Mouse (Mus musculus): ENCODE results near the gene Cdk7. TPM values are rescaled to one million over a fixed set of nuclear protein-coding genes. Genes with fewer than 3 reads are reported as not detected.
A peak's percentile ranks its signal among the peaks of the same experiment; 100 is the strongest.
"Not testable (repeated sequence)": the region's sequence is repeated elsewhere in the genome, so short reads cannot be mapped to it uniquely, and the experiment has no call there.

The Cdk7 gene
- polyA plus RNA-seq, 1 experiment from 2014 or later = 103 TPM

DNA sequence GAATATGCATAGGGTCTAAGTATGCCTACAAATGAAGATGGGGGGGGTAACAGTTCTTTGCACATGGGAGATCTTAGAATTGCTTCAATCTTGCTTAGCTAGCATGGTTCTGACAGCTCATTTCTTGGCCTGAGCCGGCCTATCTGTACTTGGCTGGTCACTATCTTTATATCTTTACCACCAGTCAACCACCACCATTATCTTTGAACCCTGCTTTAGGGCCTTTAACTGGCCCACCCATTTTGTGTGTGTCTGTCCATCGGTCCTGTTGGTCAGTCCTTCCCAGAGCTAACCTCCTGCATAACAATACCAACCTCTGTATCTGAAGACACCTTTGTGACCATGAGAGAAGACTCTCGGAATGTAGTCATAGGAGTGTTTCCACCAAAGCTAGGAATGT, 20.7 kb upstream of the Cdk7 start:
- Histone ChIP-seq H3K36me3 (ENCODE audit: insufficient read depth, low read length) (no peaks in the 10 kb centered on the region), H3K27me3 (ENCODE audit: insufficient read depth, low read length) (no peaks in the 10 kb centered on the region), H3K9me3 (ENCODE audit: low read length) (no peaks in the 10 kb centered on the region), H3K4me1 (ENCODE audit: insufficient read depth, low read length) (peaks cover 3% of the 10 kb centered on the region; the same call in 1 of the 2 replicates), H3K9ac (replicated peaks; ENCODE audit: low read length) (no peak overlapping the region), H3K27ac (ENCODE audit: low read length) (no peak overlapping the region), H3K4me3 (ENCODE audit: low read length) (no peak overlapping the region), H3K4me2 (replicated peaks; ENCODE audit: low read depth, low read length) (no peak overlapping the region)
- ATAC-seq (ENCODE audit: low FRiP score, low TSS enrichment) = no peak
- 85% methylated on average over 3 of the region's 3 CpGs for WGBS

DNA sequence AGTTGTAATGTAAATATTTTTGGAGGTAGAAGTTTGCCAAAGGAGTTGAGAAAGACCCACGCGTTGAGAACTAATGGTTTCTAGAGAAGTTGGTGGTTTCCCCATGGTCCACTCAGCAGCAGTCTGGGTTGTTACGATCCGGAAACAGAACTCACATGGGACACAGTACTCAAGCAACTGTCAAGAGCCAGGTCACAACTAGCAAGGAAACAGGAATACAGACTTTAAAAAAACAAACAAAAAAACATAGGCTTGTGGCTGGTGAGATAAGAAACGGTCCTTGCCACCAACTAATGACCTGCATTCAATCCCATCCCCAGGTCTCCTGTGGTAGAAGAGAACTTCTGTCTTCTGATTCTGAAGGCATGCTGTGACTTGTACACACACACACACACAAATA, 20.1 kb upstream of the Cdk7 start:
- no peak overlapping the region for H3K4me3 ChIP-seq (ENCODE audit: low read length)
- no peak for ATAC-seq (ENCODE audit: low FRiP score, low TSS enrichment)
- no peak overlapping the region for H3K27ac ChIP-seq (ENCODE audit: low read length)
- WGBS = 64% methylated on average over 5 of the region's 5 CpGs
- H3K4me2 ChIP-seq (replicated peaks; ENCODE audit: low read depth, low read length) = no peak overlapping the region
- no peak overlapping the region for H3K9ac ChIP-seq (replicated peaks; ENCODE audit: low read length)
- H3K4me1 ChIP-seq (ENCODE audit: insufficient read depth, low read length) = peaks cover 3% of the 10 kb centered on the region; the same call in 1 of the 2 replicates
- no peaks in the 10 kb centered on the region for H3K9me3 ChIP-seq (ENCODE audit: low read length)
- no peaks in the 10 kb centered on the region for H3K36me3 ChIP-seq (ENCODE audit: insufficient read depth, low read length)
- no peaks in the 10 kb centered on the region for H3K27me3 ChIP-seq (ENCODE audit: insufficient read depth, low read length)

DNA sequence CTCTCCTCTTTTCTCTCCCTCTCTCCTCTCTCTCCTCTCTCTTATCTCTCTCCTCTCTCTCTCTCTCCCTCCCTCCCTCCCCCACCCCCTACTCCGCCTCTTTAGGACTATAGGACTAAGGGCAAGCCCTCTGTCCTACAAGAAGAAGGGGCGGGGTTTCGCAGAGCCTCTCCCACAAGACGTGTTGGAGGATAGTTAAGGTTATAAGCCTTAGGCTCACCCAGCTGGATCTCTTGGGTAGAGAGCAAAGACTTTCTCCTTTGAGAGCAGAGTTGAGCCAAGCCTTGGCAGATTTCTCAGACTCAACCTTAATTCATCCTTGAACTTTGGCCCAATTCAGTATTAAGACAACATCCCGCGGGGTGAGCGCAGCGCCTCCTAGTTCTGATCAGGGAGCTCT, 17.9 kb upstream of the Cdk7 start:
- Histone ChIP-seq H3K27me3 (ENCODE audit: insufficient read depth, low read length) (no peaks in the 10 kb centered on the region), H3K36me3 (ENCODE audit: insufficient read depth, low read length) (no peaks in the 10 kb centered on the region), H3K27ac (ENCODE audit: low read length) (no peak overlapping the region), H3K9me3 (ENCODE audit: low read length) (no peaks in the 10 kb centered on the region), H3K4me1 (ENCODE audit: insufficient read depth, low read length) (peaks cover 8% of the 10 kb centered on the region; the same call in 1 of the 2 replicates), H3K9ac (replicated peaks; ENCODE audit: low read length) (no peak overlapping the region), H3K4me3 (ENCODE audit: low read length) (no peak overlapping the region), H3K4me2 (replicated peaks; ENCODE audit: low read depth, low read length) (no peak overlapping the region)
- 49% methylated on average over 8 of the region's 8 CpGs for WGBS
- no peak for ATAC-seq (ENCODE audit: low FRiP score, low TSS enrichment)

DNA sequence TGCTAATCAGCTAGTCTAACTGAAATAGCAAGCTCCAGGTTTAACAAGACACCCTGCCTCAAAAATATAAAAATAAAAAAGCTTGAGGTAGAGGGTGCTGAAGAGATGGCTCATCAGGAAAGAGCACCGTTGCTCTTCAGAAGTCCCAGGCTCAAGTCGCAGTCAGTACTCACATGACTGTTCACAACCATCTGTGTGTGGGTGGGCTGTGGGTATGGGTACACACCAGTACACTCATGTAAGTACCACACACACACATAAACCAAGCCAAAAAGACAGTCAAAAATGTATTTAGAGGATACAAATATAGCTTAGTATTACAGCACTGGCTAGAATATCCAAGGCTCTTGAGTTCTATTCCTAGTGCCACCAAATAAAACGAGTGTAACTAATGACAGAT, 15.4 kb upstream of the Cdk7 start:
- Histone ChIP-seq H3K36me3 (ENCODE audit: insufficient read depth, low read length) (no peaks in the 10 kb centered on the region), H3K9ac (replicated peaks; ENCODE audit: low read length) (no peak overlapping the region), H3K4me1 (ENCODE audit: insufficient read depth, low read length) (peaks cover 16% of the 10 kb centered on the region; the same call in 1 of the 2 replicates), H3K27me3 (ENCODE audit: insufficient read depth, low read length) (no peaks in the 10 kb centered on the region), H3K4me2 (replicated peaks; ENCODE audit: low read depth, low read length) (no peak overlapping the region), H3K4me3 (ENCODE audit: low read length) (no peak overlapping the region), H3K27ac (ENCODE audit: low read length) (no peak overlapping the region), H3K9me3 (ENCODE audit: low read length) (no peaks in the 10 kb centered on the region)
- WGBS = 89% methylated on average over 3 of the region's 3 CpGs
- no peak for ATAC-seq (ENCODE audit: low FRiP score, low TSS enrichment)

DNA sequence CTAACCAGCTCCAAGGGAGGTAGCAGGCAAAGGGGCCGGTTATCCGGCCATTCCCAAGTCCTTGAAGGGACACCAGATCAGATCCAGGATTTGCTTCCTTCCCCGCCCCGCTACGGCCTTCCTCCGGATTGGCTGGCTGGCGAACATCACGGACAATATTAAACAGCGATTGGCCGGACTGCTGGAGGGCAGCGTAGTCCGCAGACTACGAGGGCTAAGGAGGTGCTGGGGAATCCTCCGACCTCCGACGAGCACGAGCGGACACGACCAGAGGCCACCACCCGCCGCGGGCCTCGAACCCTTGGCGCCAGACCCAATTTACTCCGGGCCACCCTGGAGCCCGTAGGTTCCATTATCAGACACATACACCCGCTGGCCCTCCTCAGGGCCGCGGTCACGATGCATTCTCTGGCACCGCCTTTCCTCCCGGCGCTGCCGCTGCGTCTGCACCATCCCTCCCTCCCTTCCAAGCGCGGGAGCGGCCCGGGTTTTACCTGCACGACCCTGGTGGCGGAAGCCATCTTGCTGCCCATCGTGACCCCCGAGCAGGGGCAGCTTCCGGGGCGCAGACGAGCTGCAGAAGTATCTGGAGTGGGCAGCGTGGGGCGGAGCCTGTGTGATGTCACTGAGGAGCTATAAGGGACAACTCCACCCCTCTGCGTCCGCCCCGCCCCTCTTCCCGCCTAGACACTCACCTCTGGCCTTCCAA, 13.5 kb upstream of the Cdk7 start, which contains the start of gene Mrps36:
Gene Mrps36, minus strand, starts transcription at position 624 of the 709 bp plus-strand sequence.
- Histone ChIP-seq H3K4me3 (ENCODE audit: low read length) (peak within 1 kb of the TSS; percentile 88), H3K9me3 (ENCODE audit: low read length) (no peaks in the 10 kb centered on the region), H3K4me1 (ENCODE audit: insufficient read depth, low read length) (peaks cover 14% of the 10 kb centered on the region; the same call in 1 of the 2 replicates), H3K9ac (replicated peaks; ENCODE audit: low read length) (peak within 1 kb of the TSS; percentile 97), H3K27me3 (ENCODE audit: insufficient read depth, low read length) (no peaks in the 10 kb centered on the region), H3K4me2 (replicated peaks; ENCODE audit: low read depth, low read length) (peak within 1 kb of the TSS; percentile 58), H3K27ac (ENCODE audit: low read length) (peak within 1 kb of the TSS; percentile 99), H3K36me3 (ENCODE audit: insufficient read depth, low read length) (no peaks in the 10 kb centered on the region)
- under 1% methylated on average over 52 of the region's 52 CpGs for WGBS
- peak; percentile 97 for ATAC-seq (ENCODE audit: low FRiP score, low TSS enrichment)

DNA sequence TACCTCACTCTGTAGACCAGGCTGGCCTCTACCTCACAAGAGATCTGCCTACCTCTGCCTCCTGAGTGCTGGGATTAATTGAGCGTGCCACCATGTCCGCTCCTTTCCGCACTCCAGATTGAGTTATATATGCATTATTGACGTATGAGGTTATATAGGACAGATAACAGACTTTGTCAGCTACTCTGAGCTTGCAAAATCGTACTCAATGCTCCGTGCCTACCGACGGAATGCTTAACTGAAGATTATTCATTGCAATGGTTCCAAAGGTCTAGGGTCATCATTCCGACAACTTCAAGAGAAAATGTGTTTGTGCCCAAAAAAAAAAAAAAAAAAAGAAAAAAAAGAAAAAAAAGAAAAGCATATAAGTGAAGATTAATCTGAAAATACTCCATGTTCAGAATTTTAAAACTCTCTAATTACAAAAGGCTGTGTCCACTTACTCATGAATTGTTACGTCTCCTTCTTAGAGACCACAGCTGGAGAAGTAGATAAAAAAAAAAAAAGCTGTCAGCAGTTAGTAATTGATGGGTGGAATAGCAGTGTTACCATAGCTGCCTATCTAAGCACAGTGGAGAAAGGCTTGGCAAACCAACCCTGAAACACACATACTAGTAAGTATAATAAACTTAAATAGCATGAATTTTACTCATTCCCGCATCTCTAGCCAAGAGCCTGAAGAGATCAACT, 12.8 kb upstream of the Cdk7 start:
- Histone ChIP-seq H3K36me3 (ENCODE audit: insufficient read depth, low read length) (peaks cover 3% of the 10 kb centered on the region; the same call in 1 of the 2 replicates), H3K4me2 (replicated peaks; ENCODE audit: low read depth, low read length) (peak overlapping the region; percentile 58), H3K27me3 (ENCODE audit: insufficient read depth, low read length) (no peaks in the 10 kb centered on the region), H3K9ac (replicated peaks; ENCODE audit: low read length) (peak overlapping the region; percentile 97), H3K4me3 (ENCODE audit: low read length) (peak overlapping the region; percentile 88), H3K27ac (ENCODE audit: low read length) (peak overlapping the region; percentile 99), H3K4me1 (ENCODE audit: insufficient read depth, low read length) (peaks cover 14% of the 10 kb centered on the region; the same call in 1 of the 2 replicates), H3K9me3 (ENCODE audit: low read length) (no peaks in the 10 kb centered on the region)
- WGBS = 58% methylated on average over 11 of the region's 11 CpGs
- ATAC-seq (ENCODE audit: low FRiP score, low TSS enrichment) = peak; percentile 59

DNA sequence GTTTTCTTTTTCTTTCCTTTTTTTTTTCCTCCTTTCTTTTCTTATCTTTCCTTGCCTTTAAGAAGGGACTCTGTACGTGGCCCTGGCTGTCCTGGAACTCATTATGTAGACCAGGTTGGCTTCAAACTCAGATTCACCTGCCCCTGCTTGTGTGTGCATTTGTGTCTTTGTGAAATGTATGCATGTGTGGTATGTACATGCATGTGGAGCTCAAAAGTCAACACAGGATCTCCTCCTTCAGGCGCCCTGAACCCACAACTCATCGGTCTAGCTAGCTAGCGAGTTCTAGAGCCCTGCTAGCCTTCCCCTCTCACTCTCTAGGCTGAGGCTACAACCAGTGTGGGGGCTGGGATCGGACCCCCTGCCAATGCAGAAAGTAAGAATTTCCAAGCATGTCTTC, 12.1 kb upstream of the Cdk7 start:
- no peaks in the 10 kb centered on the region for H3K9me3 ChIP-seq (ENCODE audit: low read length)
- H3K36me3 ChIP-seq (ENCODE audit: insufficient read depth, low read length) = peaks cover 8% of the 10 kb centered on the region
- H3K4me1 ChIP-seq (ENCODE audit: insufficient read depth, low read length) = peaks cover 14% of the 10 kb centered on the region; the same call in 1 of the 2 replicates
- peak overlapping the region; percentile 32 for H3K27ac ChIP-seq (ENCODE audit: low read length)
- ATAC-seq (ENCODE audit: low FRiP score, low TSS enrichment) = no peak
- no peak overlapping the region for H3K4me2 ChIP-seq (replicated peaks; ENCODE audit: low read depth, low read length)
- 95% methylated on average over 5 of the region's 5 CpGs for WGBS
- peak overlapping the region; percentile 22; the same call in 1 of the 2 replicates for H3K4me3 ChIP-seq (ENCODE audit: low read length)
- H3K27me3 ChIP-seq (ENCODE audit: insufficient read depth, low read length) = no peaks in the 10 kb centered on the region
- no peak overlapping the region for H3K9ac ChIP-seq (replicated peaks; ENCODE audit: low read length)

DNA sequence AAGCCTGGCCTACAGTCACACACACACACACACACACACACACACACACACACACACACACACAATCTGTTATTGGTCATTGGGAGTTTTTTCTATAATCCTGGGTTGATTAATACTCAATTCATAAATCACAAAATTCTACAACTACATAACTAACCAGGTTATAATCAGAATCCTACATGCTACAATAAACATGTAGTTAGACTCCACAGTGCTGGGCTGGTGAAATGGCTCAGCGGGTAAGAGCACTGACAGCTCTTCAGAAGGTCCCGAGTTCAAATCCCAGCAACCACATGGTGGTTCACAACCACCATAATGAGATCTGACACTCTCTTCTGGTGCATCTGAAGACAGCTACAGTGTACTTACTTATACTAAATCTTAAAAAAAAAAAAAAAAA, 2.0 kb upstream of the Cdk7 start:
- H3K4me3 ChIP-seq (ENCODE audit: low read length) = no peak overlapping the region
- no peak overlapping the region for H3K9ac ChIP-seq (replicated peaks; ENCODE audit: low read length)
- H3K27me3 ChIP-seq (ENCODE audit: insufficient read depth, low read length) = no peaks in the 10 kb centered on the region
- H3K9me3 ChIP-seq (ENCODE audit: low read length) = no peaks in the 10 kb centered on the region
- no peak overlapping the region for H3K4me2 ChIP-seq (replicated peaks; ENCODE audit: low read depth, low read length)
- H3K4me1 ChIP-seq (ENCODE audit: insufficient read depth, low read length) = peaks cover 10% of the 10 kb centered on the region
- ATAC-seq (ENCODE audit: low FRiP score, low TSS enrichment) = no peak
- WGBS = 92% methylated on average over 2 of the region's 2 CpGs
- no peak overlapping the region for H3K27ac ChIP-seq (ENCODE audit: low read length)
- peaks cover 26% of the 10 kb centered on the region for H3K36me3 ChIP-seq (ENCODE audit: insufficient read depth, low read length)

DNA sequence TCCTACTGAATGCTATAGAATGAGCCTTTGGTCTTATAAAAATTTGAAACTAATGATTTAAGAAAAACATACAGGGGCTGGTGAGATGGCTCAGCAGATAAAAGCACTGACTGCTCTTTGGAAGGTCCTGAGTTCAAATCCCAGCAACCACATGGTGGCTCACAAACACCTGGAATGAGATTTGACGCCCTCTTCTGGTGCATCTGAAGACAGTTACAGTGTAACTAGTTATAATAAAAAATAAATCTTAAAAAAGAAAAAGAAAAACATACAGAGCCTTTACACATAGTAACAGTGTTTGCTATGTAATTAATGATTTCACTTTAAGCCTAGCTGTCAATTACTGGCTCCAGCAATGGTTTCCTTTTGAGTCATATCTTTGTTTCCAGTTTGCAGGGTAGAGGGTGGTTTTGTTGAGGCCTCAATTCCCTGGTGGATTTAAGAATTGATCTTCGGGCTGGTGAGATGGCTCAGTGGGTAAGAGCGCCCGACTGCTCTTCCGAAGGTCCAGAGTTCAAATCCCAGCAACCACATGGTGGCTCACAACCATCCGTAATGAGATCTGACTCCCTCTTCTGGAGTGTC, 815 bp upstream of the Cdk7 start:
- Histone ChIP-seq H3K4me2 (replicated peaks; ENCODE audit: low read depth, low read length) (peak overlapping the region; percentile 58; the same call in 1 of the 2 replicates), H3K4me3 (ENCODE audit: low read length) (peak overlapping the region; percentile 69; the same call in 1 of the 2 replicates), H3K9ac (replicated peaks; ENCODE audit: low read length) (peak overlapping the region; percentile 91), H3K4me1 (ENCODE audit: insufficient read depth, low read length) (peaks cover 10% of the 10 kb centered on the region), H3K36me3 (ENCODE audit: insufficient read depth, low read length) (peaks cover 25% of the 10 kb centered on the region), H3K27ac (ENCODE audit: low read length) (peak overlapping the region; percentile 93; the same call in 1 of the 2 replicates)
- WGBS = 94% methylated on average over 5 of the region's 6 CpGs
- not testable (repeated sequence) for H3K9me3 ChIP-seq (ENCODE audit: low read length); H3K27me3 ChIP-seq (ENCODE audit: insufficient read depth, low read length); ATAC-seq (ENCODE audit: low FRiP score, low TSS enrichment)

Measured in kidney, embryonic 16.5 days (tissue).